In genomic region chr3:61418096-61418495, GRCm38 (mm10) we compare ENCODE assay signal across 17 mouse cellular contexts. TPM values are rescaled to one million over a fixed set of nuclear protein-coding genes. Genes with fewer than 3 reads are reported as not detected.
"Had no signal": no experiment of that assay in that cellular context is flagged by ENCODE, and none has a peak within 500 bp of the region (broad histone marks: within the 10 kb centered on the region; RNA-seq: fewer than 3 reads in every experiment).

No protein-coding gene starts in this region.

- H3K27me3 ChIP-seq: limb, embryonic 12.5 days; liver, embryonic 13.5 days; neural tube, embryonic 12.5 days had no signal

- H3K27ac ChIP-seq: limb, embryonic 12.5 days; liver, embryonic 13.5 days; neural tube, embryonic 12.5 days had no signal

- DNase-seq: kidney, adult 8-10 months; kidney, postnatal 25 days; liver; liver, embryonic 13.5 days; liver, postnatal 0 days; lung, postnatal 36 days; midbrain, embryonic 14.5 days; retina, postnatal 1 day; right cerebral cortex, postnatal 4 days; spleen, adult 18-20 months; thymus, adult 18-20 months; thymus, postnatal 14 days had no signal

- H3K36me3 ChIP-seq: limb, embryonic 12.5 days; liver, embryonic 13.5 days; neural tube, embryonic 12.5 days had no signal

- H3K4me2 ChIP-seq: limb, embryonic 12.5 days; liver, embryonic 13.5 days; neural tube, embryonic 12.5 days had no signal

- ATAC-seq: liver, postnatal 0 days had no signal

- H3K9me3 ChIP-seq: limb, embryonic 12.5 days; liver, embryonic 13.5 days; neural tube, embryonic 12.5 days had no signal

- H3K4me1 ChIP-seq: limb, embryonic 12.5 days; liver, embryonic 13.5 days; neural tube, embryonic 12.5 days had no signal

- H3K4me3 ChIP-seq: limb, embryonic 12.5 days; liver, embryonic 13.5 days; neural tube, embryonic 12.5 days had no signal

- H3K9ac ChIP-seq: limb, embryonic 12.5 days; liver, embryonic 13.5 days; liver, postnatal 0 days; neural tube, embryonic 12.5 days had no signal

RNA-seq across cellular contexts. Expression of gene B430305J03Rik, which starts 52.3 kb away (rescaled TPM):
- polyA plus RNA-seq: kidney, embryonic 16.5 days; limb, embryonic 12.5 days; liver, embryonic 13.5 days; liver, postnatal 0 days; lung, embryonic 16.5 days; midbrain, embryonic 14.5 days; neural tube, embryonic 12.5 days; stomach, embryonic 14.5 days had no signal
